Mouse (Mus musculus) ES-Bruce4 (cell line): Measurements from ENCODE around the gene Mettl11b. TPM values are rescaled to one million over a fixed set of nuclear protein-coding genes. Genes with fewer than 3 reads are reported as not detected.

Experiments
- H3K27ac ChIP-seq: 2 replicates; pipeline ENCODE4 v1.5.1; 2012; ENCODE audit warnings: low read length, inconsistent platforms; ENCODE audit not compliant: insufficient read depth
- H3K27me3 ChIP-seq: 2 replicates; pipeline ENCODE4 v1.6.1; 2012; ENCODE audit warnings: mild to moderate bottlenecking, low read length, inconsistent platforms; ENCODE audit not compliant: control insufficient read depth, poor library complexity, insufficient read depth, severe bottlenecking
- H3K36me3 ChIP-seq: 2 replicates; pipeline ENCODE4 v1.6.1; 2012; ENCODE audit warnings: inconsistent platforms, mild to moderate bottlenecking, low read length, moderate library complexity; ENCODE audit not compliant: control insufficient read depth, poor library complexity, insufficient read depth, severe bottlenecking
- H3K4me1 ChIP-seq: one replicate; pipeline ENCODE4 v1.8.1; 2011; ENCODE audit warnings: low read length; ENCODE audit not compliant: control insufficient read depth, insufficient read depth
- H3K4me3 ChIP-seq: 2 replicates; pipeline ENCODE4 v1.5.1; 2011; ENCODE audit warnings: low read depth, mild to moderate bottlenecking, low read length
- H3K9ac ChIP-seq: 2 replicates; pipeline ENCODE4 v1.6.1; 2012; ENCODE audit warnings: low read depth, mild to moderate bottlenecking, inconsistent platforms; ENCODE audit not compliant: poor library complexity, severe bottlenecking
- H3K9me3 ChIP-seq: replicated peaks from 2 replicates; pipeline ENCODE4 v1.6.1; 2012; ENCODE audit warnings: mild to moderate bottlenecking, low read length, inconsistent platforms; ENCODE audit not compliant: control insufficient read depth, poor library complexity, insufficient read depth, severe bottlenecking
- CTCF ChIP-seq: IDR thresholded peaks from one replicate; pipeline ENCODE4 v1.8.1; 2011; ENCODE audit warnings: low read depth, low read length
- EP300 ChIP-seq: IDR thresholded peaks from 2 replicates; pipeline ENCODE4 v1.6.1; 2011; ENCODE audit warnings: low read depth, low read length; ENCODE audit not compliant: insufficient read depth
- POLR2A ChIP-seq: IDR thresholded peaks from one replicate; pipeline ENCODE4 v1.8.1; 2011; ENCODE audit warnings: low read length; ENCODE audit not compliant: insufficient read depth
- polyA plus RNA-seq: library from polyadenylated mRNA; stranded (reverse); fragments of >200 nt; gene quantifications from 2 replicates; pipeline ENCODE4 v1.2.4, GENCODE M21; 2011; ENCODE audit warnings: low read depth; ENCODE audit not compliant: missing spikeins, insufficient read depth, insufficient read length

Mettl11b gene
- polyA plus RNA-seq, 1 experiment: not detected

GRCm38 (mm10) chr1:163658535-163658928, 66.5 kb downstream of the Mettl11b start:
- H3K4me1 ChIP-seq: no peaks in the 10 kb centered on the region
- H3K4me3 ChIP-seq: no peak overlapping the region
- H3K9ac ChIP-seq: no peak overlapping the region
- H3K27me3 ChIP-seq: no peaks in the 10 kb centered on the region
- H3K9me3 ChIP-seq: no peaks in the 10 kb centered on the region
- no peaks in the 10 kb centered on the region for H3K36me3 ChIP-seq
- no peak overlapping the region for H3K27ac ChIP-seq
- TF ChIP-seq EP300 (no peak), CTCF (no peak), POLR2A (no peak)

GRCm38 (mm10) chr1:163657766-163658534, 67.1 kb downstream of the Mettl11b start:
- no peaks in the 10 kb centered on the region for H3K36me3 ChIP-seq
- no peak overlapping the region for H3K9ac ChIP-seq
- no peak overlapping the region for H3K27ac ChIP-seq
- H3K27me3 ChIP-seq: no peaks in the 10 kb centered on the region
- no peak overlapping the region for H3K4me3 ChIP-seq
- H3K4me1 ChIP-seq: no peaks in the 10 kb centered on the region
- TF ChIP-seq CTCF: no peak
- no peak for TF ChIP-seq POLR2A
- TF ChIP-seq EP300: no peak
- no peaks in the 10 kb centered on the region for H3K9me3 ChIP-seq

- no peak overlapping the region for H3K9ac ChIP-seq
- no peaks in the 10 kb centered on the region for H3K9me3 ChIP-seq
- H3K4me3 ChIP-seq: no peak overlapping the region
- no peak overlapping the region for H3K27ac ChIP-seq
- H3K36me3 ChIP-seq: no peaks in the 10 kb centered on the region
- no peaks in the 10 kb centered on the region for H3K4me1 ChIP-seq
- TF ChIP-seq CTCF: no peak
- no peak for TF ChIP-seq POLR2A
- TF ChIP-seq EP300: no peak
- no peaks in the 10 kb centered on the region for H3K27me3 ChIP-seq
These were observed 68.0 kb downstream of the Mettl11b start for GRCm38 (mm10) chr1:163657056-163657455.

- H3K36me3 ChIP-seq: no peaks in the 10 kb centered on the region
- no peaks in the 10 kb centered on the region for H3K4me1 ChIP-seq
- H3K9ac ChIP-seq: no peak overlapping the region
- no peaks in the 10 kb centered on the region for H3K27me3 ChIP-seq
- H3K9me3 ChIP-seq: no peaks in the 10 kb centered on the region
- TF ChIP-seq POLR2A (no peak), EP300 (no peak), CTCF (no peak)
- no peak overlapping the region for H3K4me3 ChIP-seq
- H3K27ac ChIP-seq: no peak overlapping the region
These were observed 68.6 kb downstream of the Mettl11b start for GRCm38 (mm10) chr1:163656432-163656831.

Other genes with a start within 250 kb of the Mettl11b start
- 39.9 and 40.5 TPM in 2 replicates for gene Kifap3, start 54.4 kb upstream of the Mettl11b start, polyA plus RNA-seq
- gene Scyl3, start 203.9 kb upstream of the Mettl11b start, polyA plus RNA-seq: 13.2 and 18.8 TPM in 2 replicates